Mouse (Mus musculus) urinary bladder, postnatal 4 days (tissue): ENCODE measurements around the gene Pla2g4f.

Experiments used
- DNase-seq, 2 experiments: peaks; one replicate each; pipeline ENCODE4 v3.0.0; 2021 to 2022; ENCODE audit warnings: low spot score in 2 of 2

Gene Pla2g4f

GRCm38 (mm10) chr2:120279961-120280360 lies 34.0 kb downstream of the Pla2g4f start:
- no peak for DNase-seq

- no peak for DNase-seq
Observed at GRCm38 (mm10) chr2:120276951-120277350, 37.0 kb downstream of the Pla2g4f start.

- DNase-seq = no peak
Observed at GRCm38 (mm10) chr2:120268635-120269034, 45.3 kb downstream of the Pla2g4f start.

- no peak for DNase-seq
Observed at GRCm38 (mm10) chr2:120265523-120265922, 48.4 kb downstream of the Pla2g4f start.

- no peak for DNase-seq
Observed at GRCm38 (mm10) chr2:120264858-120265257, 49.1 kb downstream of the Pla2g4f start.

GRCm38 (mm10) chr2:120262876-120263275 lies 51.1 kb downstream of the Pla2g4f start:
- no peak for DNase-seq

- peak in 1 of 2 experiments; percentile 23 for DNase-seq
Observed at GRCm38 (mm10) chr2:120261346-120261745, 52.6 kb downstream of the Pla2g4f start.

- DNase-seq = no peak
Observed at GRCm38 (mm10) chr2:120256259-120256658, 57.7 kb downstream of the Pla2g4f start.

- DNase-seq = no peak
Observed at GRCm38 (mm10) chr2:120252644-120253043, 61.3 kb downstream of the Pla2g4f start.
